Mouse (Mus musculus) left cerebral cortex, adult 9 months (tissue): ENCODE data around the gene Ccdc81.
A peak's percentile ranks its signal among the peaks of the same experiment; 100 is the strongest.

Experiments
- DNase-seq, 2 experiments: peaks; one replicate each; pipeline ENCODE4 v3.0.0; 2022; ENCODE audit warnings: low spot score in 2 of 2

Gene Ccdc81

DNA sequence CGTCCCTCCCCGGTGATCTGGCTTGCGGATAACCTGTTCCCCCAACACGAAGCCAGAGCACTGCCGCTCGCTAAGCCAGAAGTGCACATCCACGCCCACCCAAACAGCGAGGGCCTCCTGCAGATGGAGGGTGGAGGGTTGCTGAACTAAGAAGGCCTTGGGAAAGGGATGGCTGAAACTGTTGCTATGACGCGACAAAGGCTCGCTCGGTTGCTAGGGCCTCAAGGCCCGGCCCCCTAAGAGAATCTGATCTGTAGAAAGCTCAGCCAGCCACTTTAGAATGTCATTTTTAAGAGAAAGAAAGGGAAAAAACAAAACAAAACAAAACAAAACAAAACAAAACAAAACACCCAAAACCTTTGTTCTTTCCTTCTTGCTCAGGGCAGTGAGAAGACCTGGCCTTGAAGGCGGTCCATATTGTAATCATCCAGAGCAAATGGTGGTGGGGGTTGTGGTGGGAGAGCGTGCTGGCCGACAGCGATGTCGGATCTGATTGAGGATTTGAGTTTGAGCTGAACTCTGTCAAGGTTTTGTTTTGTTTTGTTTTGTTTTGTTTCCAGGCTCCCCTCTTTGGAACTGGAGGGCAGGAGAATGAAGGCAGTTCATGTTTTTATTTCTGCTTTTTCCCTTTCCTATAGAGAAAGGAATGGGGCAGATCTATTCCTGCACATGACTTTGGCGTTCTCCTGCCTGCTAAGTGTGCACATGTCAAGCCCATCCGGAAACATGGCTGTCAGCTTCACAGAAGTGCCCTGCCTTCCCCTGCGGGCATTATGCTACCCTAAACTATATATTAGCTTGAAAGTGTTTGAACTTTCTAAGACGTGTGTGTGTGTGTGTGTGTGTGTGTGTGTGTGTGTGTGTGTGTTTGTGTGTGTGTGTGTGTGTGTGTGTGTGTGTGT is at the start of gene Ccdc81:
Gene Ccdc81, minus strand, starts transcription at position 188 of the 902 bp plus-strand sequence.
- no peak for DNase-seq

- no peak for DNase-seq
These were observed 46.0 kb upstream of the Ccdc81 start for GRCm38 (mm10) chr7:89949403-89949802.

DNA sequence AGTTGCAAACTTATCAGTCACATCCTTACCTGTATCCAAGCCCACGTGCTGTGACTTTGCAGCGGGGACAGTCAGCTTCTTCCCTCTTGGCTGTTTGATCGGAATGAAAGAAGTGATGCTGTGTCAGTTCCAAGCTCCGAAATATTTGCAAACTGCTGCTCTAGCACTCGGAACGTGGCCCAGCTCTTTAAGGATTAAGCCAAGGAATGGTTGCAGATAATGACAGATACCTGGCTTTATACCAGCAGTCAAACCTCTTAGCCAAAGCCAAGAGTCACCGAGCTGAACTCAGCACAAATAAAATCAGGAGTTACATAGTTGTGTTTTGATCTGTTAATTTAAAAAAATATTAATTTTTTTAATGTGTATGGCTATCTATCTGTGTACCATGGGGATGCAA is 44.6 kb upstream of the Ccdc81 start:
- DNase-seq = no peak

DNA sequence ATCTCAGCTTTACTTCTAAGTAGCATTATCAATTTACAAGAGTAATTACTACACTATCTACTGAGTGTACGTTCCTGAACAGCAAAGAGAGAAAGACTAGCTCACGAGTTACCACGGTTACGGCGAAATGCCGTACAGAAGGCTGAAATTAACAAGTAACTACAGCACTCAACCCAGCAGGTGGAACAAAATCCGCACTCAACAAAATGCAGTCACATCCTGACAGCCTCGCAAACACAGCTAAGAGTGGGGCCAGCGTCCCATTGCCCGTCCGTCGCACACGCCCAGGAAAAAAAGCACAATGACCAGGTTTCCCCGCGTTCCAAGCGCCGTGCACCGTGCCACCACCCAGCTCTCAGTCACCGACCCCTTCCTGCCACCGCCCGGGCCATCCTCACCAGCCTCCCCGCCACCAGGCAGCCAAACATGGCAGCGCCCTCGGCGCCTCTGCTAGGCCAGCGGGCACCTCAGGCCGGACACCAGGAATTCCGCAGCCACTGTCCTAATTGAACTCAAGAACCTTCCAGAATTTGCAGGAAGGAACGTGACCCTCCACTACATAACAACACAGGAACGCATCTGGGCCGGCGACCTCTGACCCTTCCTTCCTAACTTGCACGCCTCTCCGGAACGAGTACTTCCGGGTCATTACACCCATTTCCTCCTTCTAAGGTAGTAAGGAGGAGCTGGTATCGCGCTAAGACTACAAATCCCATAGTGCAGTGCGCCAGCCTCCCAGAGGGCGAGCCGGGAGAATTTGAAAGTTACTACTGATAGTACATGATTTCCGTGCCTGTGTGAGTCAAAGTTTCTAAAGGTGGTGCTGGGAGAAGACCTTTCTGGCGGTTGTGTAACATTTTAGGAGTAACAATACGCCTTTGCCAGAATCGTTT is 37.4 kb upstream of the Ccdc81 start, which contains the start of gene Hikeshi:
Gene Hikeshi, minus strand, starts transcription at position 634 of the 893 bp plus-strand sequence.
- DNase-seq = peak; percentile 91 to 97

DNA sequence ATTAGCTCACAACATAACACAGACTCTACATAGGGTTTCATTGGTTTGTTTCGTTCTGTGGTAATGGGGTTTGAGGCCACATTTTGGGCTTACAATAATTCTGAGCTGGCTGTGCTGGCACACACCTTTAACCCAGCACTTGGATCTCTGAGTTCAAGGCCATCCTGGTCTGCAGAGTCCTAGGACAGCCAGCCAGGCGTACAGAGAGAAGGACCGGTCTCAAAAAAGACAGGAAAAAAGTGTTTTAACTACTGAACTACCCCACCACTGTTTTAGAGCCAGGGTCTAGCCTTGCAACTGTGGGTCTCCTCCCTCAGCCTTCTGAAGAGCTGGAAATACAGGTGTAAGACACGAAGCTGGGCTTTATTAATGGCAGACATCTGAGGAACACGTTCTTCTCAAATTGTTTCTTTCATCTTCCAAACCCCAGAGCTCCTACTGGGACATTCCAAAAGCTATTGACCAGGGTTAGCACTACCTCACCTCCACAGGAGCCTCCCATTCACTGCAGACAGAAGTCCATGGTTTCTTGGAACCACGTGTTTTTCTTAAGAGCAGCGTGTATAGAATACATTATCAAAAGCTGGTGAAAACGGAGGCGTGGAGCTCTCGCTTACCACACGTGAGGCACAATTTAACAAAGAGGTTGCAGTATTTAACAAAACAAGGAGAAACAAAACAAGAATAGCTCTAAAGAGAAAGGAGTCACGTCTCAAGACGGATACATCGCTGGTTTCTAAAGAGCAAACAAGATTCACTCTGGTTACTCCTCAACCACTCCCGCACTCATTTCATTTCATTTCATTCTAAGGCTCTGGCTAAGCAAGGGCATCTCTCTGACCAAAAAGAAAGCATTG is 36.3 kb upstream of the Ccdc81 start:
- DNase-seq = no peak

DNA sequence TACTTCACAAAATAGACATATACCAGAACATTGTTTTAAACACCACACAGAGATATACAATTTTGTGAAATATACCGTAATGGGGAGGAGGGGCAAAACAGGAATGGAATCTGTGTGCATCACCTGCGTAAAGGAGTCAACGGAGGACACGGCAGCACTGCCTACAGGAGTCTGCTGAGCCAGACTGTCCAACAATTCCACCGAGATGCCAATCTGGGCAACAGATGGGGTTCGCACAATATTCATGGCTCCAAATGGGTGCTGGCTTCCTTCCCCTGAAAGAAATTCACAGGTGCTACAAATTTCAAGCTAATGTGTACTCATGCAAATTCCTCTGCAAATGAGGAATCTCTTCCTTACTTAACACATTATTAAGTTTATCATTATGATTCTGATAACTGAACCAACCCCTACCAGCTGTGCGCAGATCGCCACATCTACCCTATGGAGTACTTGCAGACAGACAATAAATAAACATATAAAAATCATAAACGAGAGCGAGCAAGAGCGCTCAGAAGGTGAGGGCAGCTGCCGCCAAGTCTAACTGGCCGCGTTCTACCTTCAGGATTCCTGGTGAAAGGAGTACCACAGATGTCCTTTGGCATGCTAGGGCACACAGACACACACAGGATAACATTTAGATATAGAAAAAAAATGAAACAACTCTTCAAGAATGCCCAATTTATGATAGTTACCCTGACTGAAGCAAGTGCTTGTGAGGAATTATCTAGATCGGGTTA is 20.2 kb upstream of the Ccdc81 start:
- peak in 1 of 2 experiments; percentile 70 for DNase-seq

- peak in 1 of 2 experiments; percentile 9 for DNase-seq
These were observed 14.3 kb upstream of the Ccdc81 start for GRCm38 (mm10) chr7:89917776-89918175.

DNA sequence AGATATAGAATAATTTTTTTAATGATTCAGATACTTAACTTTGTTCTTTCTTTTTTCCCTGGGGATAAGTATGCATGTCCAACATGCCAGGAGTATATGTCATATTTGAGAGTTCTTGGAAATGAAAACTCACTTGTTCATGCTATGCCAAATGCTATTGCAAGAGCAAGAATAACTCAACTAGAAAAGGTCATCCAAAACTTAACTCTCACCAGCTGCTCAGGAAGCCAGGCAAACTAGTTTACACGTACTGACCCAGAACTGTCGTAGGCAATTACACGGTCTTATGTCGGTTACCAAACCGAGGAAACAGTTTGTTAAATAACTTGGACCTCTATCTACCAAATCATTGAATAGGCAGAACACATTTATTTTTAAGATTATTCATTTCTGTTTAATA is 13.3 kb upstream of the Ccdc81 start:
- DNase-seq = no peak

GRCm38 (mm10) chr7:89913432-89914158 is 10.2 kb upstream of the Ccdc81 start:
- no peak for DNase-seq

DNA sequence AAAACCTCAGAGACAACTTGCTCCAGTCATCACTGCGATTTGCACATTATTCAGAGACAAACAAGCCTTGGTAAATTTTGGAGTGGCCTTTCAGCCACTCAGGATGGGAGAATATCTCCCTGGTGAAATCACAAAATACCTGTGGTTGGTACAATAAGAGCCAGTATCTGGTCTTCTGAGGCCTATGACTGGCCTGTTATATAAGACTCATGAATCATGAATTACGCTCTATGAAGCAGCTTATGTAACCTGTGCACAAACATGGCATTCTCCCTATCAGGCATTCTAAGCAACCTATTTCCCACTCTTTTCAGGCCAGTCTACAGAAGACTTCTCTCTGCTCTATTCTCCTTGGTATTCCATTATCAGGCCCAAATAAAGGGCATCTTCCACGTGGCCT is 8.9 kb upstream of the Ccdc81 start:
- DNase-seq = no peak

DNA sequence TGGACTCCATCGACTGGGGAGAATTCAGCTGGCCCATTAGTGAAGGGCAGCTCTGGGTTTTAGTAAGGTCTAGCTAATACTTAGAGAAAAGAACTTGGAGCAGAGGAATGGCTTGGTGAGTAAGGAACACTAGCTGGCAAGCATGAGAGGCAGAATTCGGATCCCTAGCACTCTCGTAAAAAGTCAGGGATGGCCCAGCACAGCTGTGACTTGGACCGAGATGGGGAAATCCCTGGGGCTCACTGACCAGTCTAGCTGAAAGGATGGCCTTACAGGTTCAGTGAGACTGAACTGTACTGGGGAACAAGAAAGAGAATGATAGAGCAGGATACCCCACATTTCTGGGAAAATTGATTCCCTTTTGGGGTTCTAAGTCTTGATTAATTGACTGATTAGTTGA is 6.3 kb upstream of the Ccdc81 start:
- DNase-seq = no peak

GRCm38 (mm10) chr7:89908899-89909621 is 5.6 kb upstream of the Ccdc81 start:
- no peak for DNase-seq

- DNase-seq = no peak
These were observed 5.0 kb upstream of the Ccdc81 start for GRCm38 (mm10) chr7:89908421-89908820.

DNA sequence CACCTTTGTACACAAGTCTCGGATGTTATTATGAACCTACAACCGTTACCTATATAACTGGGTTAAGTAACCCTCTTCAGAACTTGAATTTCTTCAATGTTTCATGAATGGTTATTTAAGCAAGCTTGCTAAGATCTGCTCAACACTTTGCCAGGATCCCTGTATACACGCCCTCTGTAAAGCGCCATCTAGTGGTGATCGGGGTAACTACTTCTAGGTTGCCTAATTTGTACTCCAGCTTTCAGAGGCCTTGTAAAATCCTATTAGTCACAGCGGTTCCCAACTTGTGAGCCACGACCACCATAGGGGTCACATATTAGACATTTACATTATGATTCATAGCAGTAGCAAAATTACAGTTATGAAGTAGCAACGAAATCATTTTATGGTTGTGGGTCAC is 4.5 kb upstream of the Ccdc81 start:
- peak in 1 of 2 experiments; percentile 80 for DNase-seq

GRCm38 (mm10) chr7:89903007-89903406 is 422 bp downstream of the Ccdc81 start:
- no peak for DNase-seq

- no peak for DNase-seq
These were observed 11.6 kb downstream of the Ccdc81 start for GRCm38 (mm10) chr7:89891856-89892255.

- DNase-seq = no peak
These were observed 12.0 kb downstream of the Ccdc81 start for GRCm38 (mm10) chr7:89891412-89891811.

DNA sequence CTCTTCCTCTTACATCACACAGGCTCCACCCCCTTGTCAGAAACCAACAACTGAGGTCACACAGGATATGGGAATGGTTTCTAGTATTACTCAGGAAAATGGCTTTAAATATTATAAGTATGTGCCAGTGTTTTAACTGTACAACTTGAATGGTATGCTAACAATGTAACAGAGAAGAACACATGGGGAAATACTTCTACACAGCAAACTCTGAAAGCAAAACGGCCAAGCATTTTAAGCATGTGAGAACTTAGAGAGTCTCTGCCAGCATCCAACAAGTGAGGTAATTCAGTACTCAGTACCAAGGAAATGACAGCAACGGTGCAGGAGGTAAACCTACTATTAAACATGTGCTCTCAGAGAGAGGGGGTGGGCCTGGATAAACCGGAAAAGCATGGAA is 18.9 kb downstream of the Ccdc81 start:
- DNase-seq = no peak

GRCm38 (mm10) chr7:89879686-89880085 is 23.7 kb downstream of the Ccdc81 start:
- no peak for DNase-seq
